Mouse (Mus musculus) hematopoietic stem cell, adult 5-6 weeks (primary cell): ENCODE data around the gene Pappa. TPM values are rescaled to one million over a fixed set of nuclear protein-coding genes. Genes with fewer than 3 reads are reported as not detected.

Source experiments
- ATAC-seq, 2 experiments: fragments of 125-278 bp in 1 of 2; replicated peaks in 1 of 2; 2 replicates each; pipeline ENCODE4 v1.8.0; 2016 to 2017; ENCODE audit warnings: inconsistent platforms in 2 of 2, mild to moderate bottlenecking in 2 of 2, moderate number of reproducible peaks in 2 of 2, low read depth in 1 of 2, moderate TSS enrichment in 1 of 2; ENCODE audit not compliant: low FRiP score in 2 of 2, poor library complexity in 2 of 2, severe bottlenecking in 2 of 2, insufficient read depth in 1 of 2, low TSS enrichment in 1 of 2
- total RNA-seq: library from RNA; stranded (forward); fragments of 172-1452, 232-1000 nt; gene quantifications from 2 replicates; pipeline ENCODE4 v1.2.3, GENCODE M21; 2017

Gene Pappa
- total RNA-seq, 1 experiment from 2014 or later: not detected

GRCm38 (mm10) chr4:65156231-65156630 lies 32.3 kb downstream of the Pappa start:
- no peak for ATAC-seq

- ATAC-seq: no peak
Measured at GRCm38 (mm10) chr4:65158651-65159050, 34.7 kb downstream of the Pappa start.

- ATAC-seq: no peak
Measured at GRCm38 (mm10) chr4:65159481-65159880, 35.5 kb downstream of the Pappa start.

- ATAC-seq: no peak
Measured at GRCm38 (mm10) chr4:65163698-65164097, 39.7 kb downstream of the Pappa start.

- no peak for ATAC-seq
Measured at GRCm38 (mm10) chr4:65166288-65166835, 42.4 kb downstream of the Pappa start.

- ATAC-seq: no peak
Measured at GRCm38 (mm10) chr4:65174505-65174904, 50.5 kb downstream of the Pappa start.

GRCm38 (mm10) chr4:65178146-65178545 lies 54.2 kb downstream of the Pappa start:
- no peak for ATAC-seq

- ATAC-seq: no peak
Measured at GRCm38 (mm10) chr4:65187236-65187635, 63.3 kb downstream of the Pappa start.

GRCm38 (mm10) chr4:65187716-65188115 lies 63.7 kb downstream of the Pappa start:
- ATAC-seq: no peak

GRCm38 (mm10) chr4:65188921-65189485 lies 65.0 kb downstream of the Pappa start:
- no peak for ATAC-seq

GRCm38 (mm10) chr4:65192810-65193209 lies 68.8 kb downstream of the Pappa start:
- no peak for ATAC-seq

GRCm38 (mm10) chr4:65195971-65196370 lies 72.0 kb downstream of the Pappa start:
- ATAC-seq: no peak

- ATAC-seq: no peak
Measured at GRCm38 (mm10) chr4:65203666-65204065, 79.7 kb downstream of the Pappa start.

GRCm38 (mm10) chr4:65205446-65205845 lies 81.5 kb downstream of the Pappa start:
- ATAC-seq: no peak

GRCm38 (mm10) chr4:65209369-65210015 lies 85.5 kb downstream of the Pappa start:
- no peak for ATAC-seq

GRCm38 (mm10) chr4:65216682-65217081 lies 92.7 kb downstream of the Pappa start:
- ATAC-seq: no peak

- no peak; a peak in 1 of 4 replicates for ATAC-seq
Measured at GRCm38 (mm10) chr4:65217651-65218364, 93.8 kb downstream of the Pappa start.

- no peak for ATAC-seq
Measured at GRCm38 (mm10) chr4:65223901-65224300, 99.9 kb downstream of the Pappa start.
